Mouse (Mus musculus): Measurements from ENCODE around the gene Ccser2.
"Not testable (repeated sequence)": the region's sequence is repeated elsewhere in the genome, so short reads cannot be mapped to it uniquely, and the experiment has no call there.

The Ccser2 gene

GRCm38 (mm10) chr14:36968628-36969147, at the start of gene Ccser2:
Gene Ccser2 (minus strand): TSS chr14:36968777.
- DNase-seq (ENCODE audit: low spot score): peak; percentile 99

GRCm38 (mm10) chr14:37015894-37016293, 47.3 kb upstream of the Ccser2 start:
- peak; percentile 24 for DNase-seq (ENCODE audit: low spot score)

DNA sequence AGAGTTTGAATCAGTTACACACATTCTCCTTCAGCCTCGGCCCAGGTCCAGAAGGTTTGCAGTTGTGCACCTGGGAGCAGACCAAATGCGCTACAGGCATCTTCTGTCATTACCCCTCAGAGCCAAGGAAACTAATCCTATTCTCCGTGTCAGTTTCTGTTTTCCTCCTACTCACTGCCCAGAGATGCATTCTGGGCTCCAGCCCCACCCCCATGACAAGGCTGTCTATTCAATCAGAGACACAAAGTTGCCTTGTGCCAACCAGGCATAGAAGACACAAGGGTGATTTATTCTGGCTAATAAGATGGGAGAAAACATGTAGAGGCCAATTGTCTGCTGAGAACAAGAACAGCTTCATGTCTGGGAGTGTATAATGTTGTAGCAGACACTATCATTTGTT, 45.1 kb upstream of the Ccser2 start:
- DNase-seq (ENCODE audit: low spot score): no peak

DNA sequence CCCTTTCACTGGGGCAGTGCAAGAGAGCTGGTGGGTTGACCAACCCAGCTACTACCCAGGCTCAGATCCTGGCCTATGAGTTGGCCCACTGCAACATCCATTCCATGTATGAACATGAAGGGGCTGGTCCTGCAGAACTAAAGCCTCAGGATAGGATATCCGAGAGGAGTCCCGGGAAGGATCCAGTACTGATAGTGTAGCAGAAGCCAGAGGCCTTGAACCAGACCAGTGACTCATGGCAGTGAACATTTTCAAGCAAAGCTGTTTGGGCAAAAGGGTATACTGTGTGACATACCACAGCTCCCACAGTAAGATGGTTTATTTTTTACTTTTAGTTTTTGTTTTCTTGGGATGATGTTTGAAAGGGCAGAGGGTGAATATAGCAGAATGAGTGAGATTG, 41.1 kb upstream of the Ccser2 start:
- DNase-seq (ENCODE audit: low spot score): no peak

- DNase-seq (ENCODE audit: low spot score): no peak
Observed at GRCm38 (mm10) chr14:37006489-37006888, 37.9 kb upstream of the Ccser2 start.

GRCm38 (mm10) chr14:37005865-37006264, 37.3 kb upstream of the Ccser2 start:
- DNase-seq (ENCODE audit: low spot score): no peak

- no peak for DNase-seq (ENCODE audit: low spot score)
Observed at GRCm38 (mm10) chr14:37003431-37004095, 35.0 kb upstream of the Ccser2 start.

- DNase-seq (ENCODE audit: low spot score): no peak
Observed at GRCm38 (mm10) chr14:37002852-37003251, 34.3 kb upstream of the Ccser2 start.

- DNase-seq (ENCODE audit: low spot score): not testable (repeated sequence)
Observed at GRCm38 (mm10) chr14:37000780-37001179, 32.2 kb upstream of the Ccser2 start.

GRCm38 (mm10) chr14:36989784-36990183, 21.2 kb upstream of the Ccser2 start:
- DNase-seq (ENCODE audit: low spot score): no peak

DNA sequence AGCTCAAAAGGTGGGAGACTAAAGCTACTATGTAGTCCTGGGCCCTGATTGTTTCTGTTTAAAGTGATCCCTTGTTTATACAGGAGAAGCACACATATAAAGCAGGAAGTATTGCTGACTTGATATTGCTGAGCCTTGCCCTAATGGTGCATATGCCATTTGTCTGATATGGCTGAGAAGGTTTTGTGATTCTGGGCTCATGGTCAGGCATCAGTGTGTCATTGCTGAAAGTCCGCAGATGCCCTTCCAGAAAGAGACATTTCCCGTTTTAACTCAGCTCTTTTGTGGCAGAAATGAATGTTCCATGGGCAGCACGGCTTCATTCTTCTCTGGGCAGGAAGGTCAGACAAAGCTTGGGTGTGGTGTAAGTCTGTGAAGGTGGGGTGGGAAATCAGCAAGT, 17.1 kb upstream of the Ccser2 start:
- DNase-seq (ENCODE audit: low spot score): no peak

DNA sequence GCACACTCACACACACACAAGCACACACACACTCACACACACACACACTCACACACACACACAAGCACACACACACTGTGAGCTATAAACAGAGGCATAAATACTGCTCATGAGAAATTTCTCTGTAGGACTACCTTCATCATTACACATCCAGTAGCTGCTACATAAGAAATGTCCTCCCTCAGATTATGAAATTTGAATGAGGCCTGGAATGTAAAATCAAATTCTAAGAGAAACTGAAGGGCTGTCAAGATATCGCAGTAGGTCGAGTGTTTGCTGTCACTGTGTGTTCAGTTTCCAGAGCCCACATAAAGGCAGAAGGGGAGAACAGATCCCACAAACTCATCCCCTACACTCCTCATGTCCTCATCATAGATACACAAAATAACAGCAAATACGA, 6.4 kb upstream of the Ccser2 start:
- no peak for DNase-seq (ENCODE audit: low spot score)

DNA sequence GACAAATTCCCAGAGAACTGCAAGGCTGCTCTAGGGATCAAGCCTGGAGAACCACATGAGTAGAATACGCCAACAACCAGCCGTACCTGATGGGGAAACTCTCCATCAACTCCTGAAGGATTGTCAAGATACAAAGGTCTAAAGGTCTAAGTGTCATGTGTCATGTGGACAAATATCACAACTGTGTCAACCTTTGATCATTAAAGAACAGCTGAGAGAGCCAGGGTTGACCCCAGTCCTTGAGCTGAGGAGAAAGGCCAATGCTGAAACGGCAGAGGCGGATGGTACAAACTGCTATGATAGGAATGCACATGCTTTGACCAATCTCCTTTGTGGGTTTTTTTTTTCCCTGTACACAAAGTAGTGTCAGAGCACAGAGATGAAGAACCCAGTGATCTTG, 2.6 kb upstream of the Ccser2 start:
- no peak for DNase-seq (ENCODE audit: low spot score)

GRCm38 (mm10) chr14:36969861-36970420, 1.4 kb upstream of the Ccser2 start:
- DNase-seq (ENCODE audit: low spot score): no peak

- no peak for DNase-seq (ENCODE audit: low spot score)
Observed at GRCm38 (mm10) chr14:36968076-36968627, 425 bp downstream of the Ccser2 start.

DNA sequence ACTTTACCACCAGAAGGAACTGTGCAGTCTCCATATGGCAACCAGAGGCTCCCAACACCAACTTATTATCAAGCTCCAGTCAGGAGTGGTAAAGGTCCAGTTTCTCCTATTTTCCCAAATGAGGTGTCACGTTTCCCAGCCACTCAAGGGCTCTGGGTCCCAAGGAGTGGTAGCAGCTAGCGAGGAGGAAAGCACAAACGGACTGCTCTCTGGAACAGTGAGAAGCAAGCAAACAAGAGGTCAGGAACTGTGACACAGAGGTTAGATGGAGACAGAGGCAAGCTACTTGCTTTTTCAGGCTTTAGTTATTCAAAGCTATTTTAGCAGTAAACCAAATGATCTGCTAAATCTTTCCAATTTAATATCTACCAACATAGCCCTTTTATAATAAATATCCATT, 3.2 kb downstream of the Ccser2 start:
- DNase-seq (ENCODE audit: low spot score): no peak

DNA sequence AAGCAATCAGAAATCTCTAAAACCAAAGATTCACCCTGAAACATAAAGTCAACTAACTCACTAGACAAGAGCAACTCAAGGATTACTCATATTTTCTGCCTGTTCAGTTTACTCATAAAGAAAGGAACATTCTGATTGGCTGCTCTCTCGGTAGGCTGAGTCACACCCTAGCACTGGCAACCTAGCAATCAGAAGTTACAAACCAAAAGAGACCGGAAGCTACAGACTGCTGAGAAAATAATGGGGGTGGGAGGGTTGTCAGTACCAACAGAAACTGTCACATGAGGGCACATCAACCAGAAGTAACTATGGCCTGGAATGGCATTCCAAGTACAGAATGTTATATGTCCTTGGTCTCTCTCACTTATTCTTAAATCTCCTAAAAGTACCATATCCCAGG, 6.1 kb downstream of the Ccser2 start:
- DNase-seq (ENCODE audit: low spot score): no peak

DNA sequence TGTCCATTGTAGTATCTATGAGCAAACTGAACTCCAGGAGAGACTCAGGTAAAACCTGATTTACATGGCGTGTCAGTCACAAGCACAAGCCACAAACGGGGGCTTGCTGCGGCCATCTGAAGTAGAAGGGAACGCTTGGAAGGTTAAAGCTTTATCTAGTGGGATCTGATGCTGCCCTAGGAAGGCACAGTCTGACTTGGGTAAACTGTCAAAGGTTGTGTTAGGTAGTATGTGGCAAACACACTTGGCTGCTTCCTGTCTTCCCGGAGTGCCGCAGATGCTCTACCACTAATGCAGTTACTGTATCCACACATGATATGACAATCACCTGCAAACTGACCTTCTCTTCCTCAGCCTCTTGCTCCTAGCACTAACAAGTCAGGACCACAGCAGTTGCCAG, 10.9 kb downstream of the Ccser2 start:
- no peak for DNase-seq (ENCODE audit: low spot score)

DNA sequence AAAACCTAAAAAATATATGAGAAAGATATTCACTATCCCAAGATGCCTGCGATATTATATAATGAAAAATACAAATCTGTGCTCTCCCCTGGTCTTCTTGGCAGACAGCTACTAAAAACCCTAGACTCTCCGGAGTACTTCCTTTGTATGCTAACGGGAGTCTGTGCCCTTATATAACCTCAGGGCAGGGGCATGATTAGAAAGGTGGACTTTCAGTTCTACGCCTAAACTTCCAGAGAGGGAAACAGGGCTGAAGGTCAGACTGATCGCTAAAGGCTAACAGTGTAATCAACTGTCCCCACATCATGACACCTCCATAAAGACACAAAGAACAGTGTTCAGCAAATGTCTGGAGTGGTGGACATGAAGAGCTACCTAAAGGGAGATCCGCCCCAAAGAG, 11.3 kb downstream of the Ccser2 start:
- DNase-seq (ENCODE audit: low spot score): no peak

DNA sequence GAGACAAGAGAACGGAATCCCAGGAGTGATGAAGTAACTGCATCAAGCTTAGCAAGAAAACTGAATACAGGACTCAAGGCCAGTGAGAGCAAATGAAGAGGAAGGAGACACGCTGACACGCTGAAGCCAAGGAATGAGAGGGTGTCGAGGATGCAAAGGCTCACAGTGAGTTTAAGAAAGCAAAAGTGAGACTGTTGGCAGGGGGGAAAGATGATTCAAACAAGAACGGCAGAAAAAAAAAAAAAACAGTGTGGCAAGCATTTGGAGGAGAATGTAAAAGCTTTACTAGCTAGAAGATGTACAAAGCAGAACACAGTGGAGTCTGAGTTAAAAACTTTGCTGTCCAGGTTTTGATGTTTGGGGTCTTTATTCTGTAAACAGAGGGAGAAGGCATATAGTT, 11.9 kb downstream of the Ccser2 start:
- no peak for DNase-seq (ENCODE audit: low spot score)

DNA sequence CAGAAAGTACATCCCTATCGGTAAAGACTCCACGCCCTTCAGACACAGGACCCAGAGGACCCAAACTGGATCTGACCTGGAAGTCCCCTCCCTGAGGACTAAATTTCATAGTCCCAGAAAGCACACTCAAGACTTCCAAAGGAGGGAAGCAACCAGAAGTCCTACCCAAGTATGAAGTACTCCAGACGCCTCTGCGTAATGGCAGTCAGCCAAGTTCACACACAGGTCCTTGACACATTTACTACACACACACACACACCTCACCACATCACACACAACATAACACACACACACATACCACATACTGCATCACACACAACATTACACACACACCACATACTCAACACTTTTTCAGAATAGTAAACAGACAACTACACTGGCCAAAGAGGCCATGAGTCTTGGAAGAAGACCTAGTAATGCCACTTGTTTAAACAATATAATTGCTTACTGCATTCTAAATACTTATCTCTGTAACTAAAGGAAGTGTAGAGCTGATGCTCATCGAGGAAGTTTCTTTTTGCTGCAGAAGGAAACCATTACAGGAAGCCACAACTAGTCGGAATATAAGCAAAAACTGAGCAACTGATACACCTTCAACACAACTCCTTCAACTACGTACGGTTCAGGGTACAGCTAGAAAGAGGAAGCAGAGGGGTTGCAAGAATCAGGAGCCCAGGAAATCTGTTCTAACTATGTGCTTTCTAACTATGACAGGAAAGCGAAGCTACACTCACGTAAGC, 15.7 kb downstream of the Ccser2 start:
- no peak for DNase-seq (ENCODE audit: low spot score)

DNA sequence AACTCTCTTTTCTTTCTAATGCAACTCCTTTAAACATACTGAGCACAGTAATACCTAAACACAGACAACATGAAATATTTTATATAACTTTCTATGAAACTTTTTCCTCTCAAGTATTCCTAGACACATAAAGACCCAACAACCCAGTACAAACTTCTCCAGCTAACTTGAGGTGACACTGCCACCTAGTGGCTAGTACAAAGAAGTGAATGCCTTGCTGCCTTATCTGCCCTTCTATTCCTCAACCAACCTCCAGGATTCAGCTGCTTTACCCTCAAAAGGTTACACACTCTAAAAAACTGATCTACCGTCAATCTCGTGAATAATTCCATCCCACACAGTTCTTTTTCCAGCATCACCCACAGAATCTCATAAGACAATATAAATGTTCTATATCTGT, 16.4 kb downstream of the Ccser2 start:
- peak; percentile 5 for DNase-seq (ENCODE audit: low spot score)

- no peak for DNase-seq (ENCODE audit: low spot score)
Observed at GRCm38 (mm10) chr14:36942716-36943115, 25.9 kb downstream of the Ccser2 start.
